8 mouse cellular contexts compared by ENCODE assay signal in genomic region chr1:74452611-74453045, GRCm38 (mm10). TPM values are rescaled to one million over a fixed set of nuclear protein-coding genes. Genes with fewer than 3 reads are reported as not detected.
A peak's percentile ranks its signal among the peaks of the same experiment; 100 is the strongest.
DNase-seq lines count a peak whose midpoint lies in the region; ATAC-seq and TF ChIP-seq lines count a peak whose summit lies in the region.

No protein-coding gene starts in this region.

- no peak overlapping the region for H3K4me3 ChIP-seq in layer of hippocampus, adult 2 months
- no peak overlapping the region for H3K4me3 ChIP-seq in G1E (ENCODE audit: low read depth, low read length)

- peak; percentile 89 for TF ChIP-seq CTCF in layer of hippocampus, adult 2 months (conservative IDR thresholded peaks at IDR 0.05)
- TF ChIP-seq CTCF in G1E (IDR thresholded peaks at IDR 0.05; ENCODE audit: low read depth, low read length) = peak; percentile 48

- H3K4me1 ChIP-seq in G1E (ENCODE audit: insufficient read depth, low read depth, low read length) = peaks cover 6% of the 10 kb centered on the region

- peaks cover 90% of the 10 kb centered on the region for H3K36me3 ChIP-seq in G1E (replicated peaks)

- no peaks in the 10 kb centered on the region for H3K27me3 ChIP-seq in G1E (ENCODE audit: insufficient read depth, low read length)

- ATAC-seq in G1E (ENCODE audit: extremely low read depth, insufficient number of reproducible peaks, low FRiP score, poor library complexity, severe bottlenecking) = no peak
- ATAC-seq in common myeloid progenitor, adult 5-6 weeks (replicated peaks; ENCODE audit: low read depth, poor library complexity, severe bottlenecking) = peak; percentile 87
- peak; percentile 69 for ATAC-seq in inflammation-experienced regulatory T-cells, adult 6 months

- no peaks in the 10 kb centered on the region for H3K9me3 ChIP-seq in G1E (replicated peaks)

- peak in 1 of 2 experiments; percentile 33 for DNase-seq in layer of hippocampus, adult 2 months (ENCODE audit: low spot score in 2 of 2)
- DNase-seq in layer of hippocampus, adult 9-10 months (ENCODE audit: low spot score) = no peak
- DNase-seq in G1E (ENCODE audit: low spot score) = no peak
- DNase-seq in lung, postnatal 36 days = peak; percentile 46
- no peak for DNase-seq in layer of hippocampus, adult 11-12 months (ENCODE audit: low spot score)
- DNase-seq in adrenal gland, postnatal 4 days (ENCODE audit: low spot score in 2 of 2) = no peak

- H3K27ac ChIP-seq in layer of hippocampus, adult 2 months = peak overlapping the region; percentile 63

RNA-seq across cellular contexts. Expression of gene Vil1, which starts 43.5 kb away (rescaled TPM):
- total RNA-seq in layer of hippocampus, adult 2 months (2021) = under 1 TPM; 0.49 to 0.72 TPM
- total RNA-seq in G1E (2014; fragmentation: Nextera tagmentation) = 0.29 and 0.68 TPM in 2 replicates
- total RNA-seq in G1E (2017) = 0.29 and 1.1 TPM in 2 replicates
- polyA plus RNA-seq in G1E (2012) = 0.11 and 0.35 TPM in 2 replicates
- 0.05 TPM in 1 of 2 replicates, not detected in the other for total RNA-seq in common myeloid progenitor, adult 5-6 weeks (2017)
- under 1 TPM in 2 of 3 experiments, not detected in 1; 0.26 to 0.41 TPM for polyA plus RNA-seq in inflammation-experienced regulatory T-cells, adult 6 months (2017; shearing (Covaris generic))
- 1 to 10 TPM; 1.6 to 7.1 TPM for total RNA-seq in adrenal gland, postnatal 4 days (2021)

RNA-seq across cellular contexts. Expression of gene Cnot9, which starts 53.2 kb away (rescaled TPM):
- total RNA-seq in layer of hippocampus, adult 2 months (2021) = 10 to 100 TPM; 21.9 to 24.0 TPM
- total RNA-seq in G1E (2014; fragmentation: Nextera tagmentation) (158 and 183 TPM in 2 replicates), G1E (2017) (87.5 and 89.6 TPM in 2 replicates)
- polyA plus RNA-seq in G1E (2012) = 35.9 and 37.1 TPM in 2 replicates
- total RNA-seq in common myeloid progenitor, adult 5-6 weeks (2017) = 103 and 104 TPM in 2 replicates
- 10 to 100 TPM; 39.4 to 72.2 (median 52.6) TPM for polyA plus RNA-seq in inflammation-experienced regulatory T-cells, adult 6 months (2017; shearing (Covaris generic))
- 10 to 100 TPM; 43.9 to 44.4 TPM for total RNA-seq in adrenal gland, postnatal 4 days (2021)
